Mouse (Mus musculus): ENCODE measurements at regions not wholly inside any gene's neighbourhood (a gene's known extent, or its start where the extent isn't known, plus 50 kb on each side); places are given as distances from the start of the nearest gene placed in this dataset.

DNA sequence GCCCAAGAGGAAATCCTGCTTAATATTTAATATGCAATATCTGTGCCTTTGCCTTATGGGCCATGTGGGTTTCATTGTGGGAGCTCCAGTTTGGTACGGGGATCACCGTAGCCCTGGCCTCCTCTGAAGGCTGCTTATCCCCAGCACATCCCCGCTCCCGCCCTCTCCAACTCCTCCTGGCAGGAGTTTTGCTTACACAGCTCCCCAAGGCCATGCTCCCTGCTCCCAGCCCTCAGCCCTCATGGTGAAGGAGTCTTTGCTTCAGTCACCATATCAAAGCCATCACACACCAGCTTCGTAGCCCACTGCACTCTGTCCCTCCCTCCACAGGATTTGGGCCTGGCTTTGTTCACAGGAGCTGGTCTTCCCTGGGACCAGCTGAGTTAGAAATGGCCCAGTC, 142.0 kb downstream of the Cdh26 start:
- no peak for TF ChIP-seq POLR2A (IDR thresholded peaks at IDR 0.05; ENCODE audit: low read depth, low read length)
- TF ChIP-seq CTCF (IDR thresholded peaks at IDR 0.05; ENCODE audit: borderline replicate concordance, insufficient read depth, low read length) = no peak

Data from embryonic fibroblast, embryonic 13.5 days (primary cell).